Mouse (Mus musculus) MEL (cell line): ENCODE measurements around the gene Smc1a. TPM values are rescaled to one million over a fixed set of nuclear protein-coding genes. Genes with fewer than 3 reads are reported as not detected.
A peak's percentile ranks its signal among the peaks of the same experiment; 100 is the strongest.

Source experiments
- DNase-seq: peaks from one replicate; pipeline ENCODE4 v3.0.0; 2011; ENCODE audit warnings: low read depth, low spot score
- H3K27ac ChIP-seq: 2 replicates; pipeline ENCODE4 v1.5.1; 2012; ENCODE audit warnings: low read depth, mild to moderate bottlenecking, control low read depth, low read length, moderate library complexity; ENCODE audit not compliant: control insufficient read depth
- H3K27me3 ChIP-seq, 2 experiments: fragments of 150-350 bp in 1 of 2; sonication (generic) in 1 of 2; 2 replicates each; pipeline ENCODE4 v1.6.1; 2012; ENCODE audit warnings: low read length in 2 of 2, mild to moderate bottlenecking in 2 of 2, improper control_type of control experiment in 1 of 2, moderate library complexity in 1 of 2; ENCODE audit not compliant: insufficient read depth in 2 of 2, control insufficient read depth in 1 of 2
- H3K36me3 ChIP-seq, 2 experiments: 2 replicates each; pipeline ENCODE4 v1.6.1; 2012 to 2014; ENCODE audit warnings: low read length in 2 of 2, improper control_type of control experiment in 1 of 2, inconsistent platforms in 1 of 2, mild to moderate bottlenecking in 1 of 2; ENCODE audit not compliant: insufficient read depth in 2 of 2, control insufficient read depth in 1 of 2
- H3K4me1 ChIP-seq, 2 experiments: fragments of 150-350 bp in 1 of 2; sonication (generic) in 1 of 2; 2 replicates each; pipeline ENCODE4 v1.6.1; 2012; ENCODE audit warnings: low read length in 2 of 2, improper control_type of control experiment in 1 of 2, mild to moderate bottlenecking in 1 of 2; ENCODE audit not compliant: insufficient read depth in 2 of 2, control insufficient read depth in 1 of 2
- H3K4me3 ChIP-seq, 2 experiments: fragments of 150-350 bp in 1 of 2; sonication (generic) in 1 of 2; 2 replicates each; pipeline ENCODE4 v1.5.1; 2012; ENCODE audit warnings: low read depth in 2 of 2, low read length in 2 of 2, mild to moderate bottlenecking in 2 of 2, moderate library complexity in 2 of 2, control low read depth in 1 of 2, improper control_type of control experiment in 1 of 2; ENCODE audit not compliant: control insufficient read depth in 1 of 2, insufficient read depth in 1 of 2
- H3K79me2 ChIP-seq: 2 replicates; pipeline ENCODE4 v1.6.1; 2012; ENCODE audit warnings: mild to moderate bottlenecking, low read length, moderate library complexity; ENCODE audit not compliant: control insufficient read depth, poor library complexity, insufficient read depth
- H3K9ac ChIP-seq: 2 replicates; pipeline ENCODE4 v1.6.1; 2012; ENCODE audit warnings: low read depth, mild to moderate bottlenecking, control low read depth, low read length, moderate library complexity; ENCODE audit not compliant: control insufficient read depth, poor library complexity, severe bottlenecking
- H3K9me3 ChIP-seq: fragments of 150-350 bp; sonication (generic); replicated peaks from 2 replicates; pipeline ENCODE4 v1.6.1; 2012; ENCODE audit warnings: mild to moderate bottlenecking, low read length, improper control_type of control experiment, moderate library complexity; ENCODE audit not compliant: insufficient read depth
- BHLHE40 ChIP-seq: IDR thresholded peaks from 2 replicates; pipeline ENCODE4 v1.6.1; 2012; ENCODE audit warnings: low read depth, mild to moderate bottlenecking, inconsistent platforms, low read length, improper control_type of control experiment, borderline replicate concordance
- CTCF ChIP-seq, 3 experiments: IDR thresholded peaks in 2 of 3; conservative IDR thresholded peaks in 1 of 3; 2 replicates each; pipeline ENCODE4 v1.5.1; 2011 to 2012; ENCODE audit warnings: low read length in 3 of 3, low read depth in 2 of 3, mild to moderate bottlenecking in 2 of 3, improper control_type of control experiment in 1 of 3, inconsistent platforms in 1 of 3, mixed read lengths in 1 of 3, moderate library complexity in 1 of 3; ENCODE audit not compliant: control insufficient read depth in 1 of 3, insufficient read depth in 1 of 3, poor library complexity in 1 of 3, severe bottlenecking in 1 of 3
- ELF1 ChIP-seq: IDR thresholded peaks from 2 replicates; pipeline ENCODE4 v1.6.1; 2014; ENCODE audit warnings: low read depth, mild to moderate bottlenecking, inconsistent platforms, low read length, improper control_type of control experiment, moderate library complexity
- ETS1 ChIP-seq: IDR thresholded peaks from 2 replicates; pipeline ENCODE4 v1.6.1; 2012; ENCODE audit warnings: low read depth, mild to moderate bottlenecking, inconsistent platforms, low read length, improper control_type of control experiment, moderate library complexity
- GABPA ChIP-seq: IDR thresholded peaks from 2 replicates; pipeline ENCODE4 v1.6.1; 2012; ENCODE audit warnings: low read depth, mild to moderate bottlenecking, inconsistent platforms, low read length, improper control_type of control experiment, moderate library complexity
- GATA1 ChIP-seq: IDR thresholded peaks from 2 replicates; pipeline ENCODE4 v1.6.1; 2011; ENCODE audit warnings: low read depth, low read length, improper control_type of control experiment
- KAT2A ChIP-seq: conservative IDR thresholded peaks from 2 replicates; pipeline ENCODE4 v1.6.1; 2012; ENCODE audit warnings: low read depth, low read length, improper control_type of control experiment, inconsistent platforms
- MAFK ChIP-seq: IDR thresholded peaks from 2 replicates; pipeline ENCODE4 v1.6.1; 2011; ENCODE audit warnings: low read depth, mild to moderate bottlenecking, low read length, improper control_type of control experiment, borderline replicate concordance
- MAZ ChIP-seq: IDR thresholded peaks from 2 replicates; pipeline ENCODE4 v1.6.1; 2012; ENCODE audit warnings: low read depth, mild to moderate bottlenecking, inconsistent platforms, low read length, improper control_type of control experiment
- MEF2A ChIP-seq: IDR thresholded peaks from 2 replicates; pipeline ENCODE4 v1.6.1; 2014; ENCODE audit warnings: low read depth, mild to moderate bottlenecking, inconsistent platforms, low read length, improper control_type of control experiment; ENCODE audit not compliant: poor library complexity, insufficient replicate concordance, severe bottlenecking; ENCODE audit errors: extremely low read depth
- MXI1 ChIP-seq: IDR thresholded peaks from 2 replicates; pipeline ENCODE4 v1.6.1; 2011; ENCODE audit warnings: mild to moderate bottlenecking, low read depth, low read length, improper control_type of control experiment
- MYC ChIP-seq: IDR thresholded peaks from 2 replicates; pipeline ENCODE4 v1.6.1; 2011; ENCODE audit warnings: low read depth, mild to moderate bottlenecking, low read length, improper control_type of control experiment, moderate library complexity
- POLR2A ChIP-seq, 2 experiments: IDR thresholded peaks; 2 replicates each; pipeline ENCODE4 v1.6.1; 2011 to 2012; ENCODE audit warnings: low read length in 2 of 2, mild to moderate bottlenecking in 2 of 2, control low read depth in 1 of 2, improper control_type of control experiment in 1 of 2, low read depth in 1 of 2, moderate library complexity in 1 of 2; ENCODE audit not compliant: control insufficient read depth in 1 of 2, insufficient read depth in 1 of 2, poor library complexity in 1 of 2
- POLR2AphosphoS2 ChIP-seq: IDR thresholded peaks from 2 replicates; pipeline ENCODE4 v1.6.1; 2011; ENCODE audit warnings: low read length, improper control_type of control experiment
- POLR2AphosphoS5 ChIP-seq: IDR thresholded peaks from 2 replicates; pipeline ENCODE4 v1.6.1; 2012; ENCODE audit warnings: low read depth, borderline replicate concordance, mild to moderate bottlenecking, inconsistent platforms, low read length, moderate library complexity, mixed read lengths
- RAD21 ChIP-seq: IDR thresholded peaks from 2 replicates; pipeline ENCODE4 v1.6.1; 2011; ENCODE audit warnings: mild to moderate bottlenecking, low read depth, low read length, improper control_type of control experiment
- RCOR1 ChIP-seq: IDR thresholded peaks from 2 replicates; pipeline ENCODE4 v1.6.1; 2012; ENCODE audit warnings: low read depth, mild to moderate bottlenecking, inconsistent platforms, low read length, improper control_type of control experiment
- SIN3A ChIP-seq: IDR thresholded peaks from 2 replicates; pipeline ENCODE4 v1.6.1; 2012; ENCODE audit warnings: low read length, improper control_type of control experiment, inconsistent platforms
- TBP ChIP-seq: IDR thresholded peaks from 2 replicates; pipeline ENCODE4 v1.8.0; 2011; ENCODE audit warnings: low read depth, low read length, improper control_type of control experiment
- USF2 ChIP-seq, 2 experiments: IDR thresholded peaks; 2 replicates each; pipeline ENCODE4 v1.6.1; 2011 to 2012; ENCODE audit warnings: improper control_type of control experiment in 2 of 2, low read length in 2 of 2, borderline replicate concordance in 1 of 2, inconsistent platforms in 1 of 2, low read depth in 1 of 2, mild to moderate bottlenecking in 1 of 2; ENCODE audit not compliant: insufficient read depth in 1 of 2
- ZC3H11A ChIP-seq: IDR thresholded peaks from 2 replicates; pipeline ENCODE4 v1.6.1; 2012; ENCODE audit warnings: low read depth, mild to moderate bottlenecking, inconsistent platforms, low read length, improper control_type of control experiment
- polyA plus RNA-seq, 2 experiments: library from polyadenylated mRNA; stranded (reverse) in 1 of 2; unstranded in 1 of 2; fragments of >175 nt in 1 of 2; fragments of >200 nt in 1 of 2; gene quantifications; 2 replicates each; pipeline versions ENCODE4 v1.2.1 to v1.2.4; 2012; ENCODE audit warnings: low replicate concordance in 2 of 2, low read depth in 1 of 2; ENCODE audit not compliant: insufficient read length in 2 of 2, insufficient read depth in 1 of 2, missing spikeins in 1 of 2
- total RNA-seq: library from RNA; depleted of rRNA; stranded (reverse); fragments of 300-350 nt; gene quantifications from 2 replicates; pipeline ENCODE4 v1.2.3, GENCODE M21; 2012

Gene Smc1a
- total and polyA plus RNA-seq, 3 experiments: 84.7 to 188 (median 174) TPM

- peak; percentile 93 for TF ChIP-seq MAZ
- TF ChIP-seq POLR2AphosphoS2: no peak
- no peak for TF ChIP-seq ELF1
- TF ChIP-seq USF2 (IDR thresholded peaks at IDR 0.05; ENCODE audit: borderline replicate concordance in 1 of 2, insufficient read depth in 1 of 2, low read depth in 1 of 2, low read length in 2 of 2): no peak
- TF ChIP-seq MAFK: no peak
- TF ChIP-seq GABPA: no peak
- no peak for TF ChIP-seq KAT2A
- TF ChIP-seq POLR2A (IDR thresholded peaks at IDR 0.05; ENCODE audit: control insufficient read depth in 1 of 2, insufficient read depth in 1 of 2, low read depth in 1 of 2, low read length in 2 of 2, poor library complexity in 1 of 2): no peak
- no peak for TF ChIP-seq POLR2AphosphoS5
- TF ChIP-seq ZC3H11A: no peak
- TF ChIP-seq CTCF (IDR thresholded peaks at IDR 0.05 in 2 of 3, conservative IDR thresholded peaks at IDR 0.05 in 1 of 3; ENCODE audit: control insufficient read depth in 1 of 3, insufficient read depth in 1 of 3, low read depth in 2 of 3, low read length in 3 of 3, poor library complexity in 1 of 3, severe bottlenecking in 1 of 3): no peak
- TF ChIP-seq MEF2A: no peak
- peak; percentile 29; the same call in 1 of the 2 replicates for TF ChIP-seq GATA1
- no peak for TF ChIP-seq RAD21
- peak; percentile 58; the same call in 1 of the 2 replicates for TF ChIP-seq ETS1
- TF ChIP-seq MYC: 0 out of 2 replicates have a peak, but pooled peaks have one; percentile 33
Observed at GRCm38 (mm10) chrX:152052546-152052945, 36.3 kb downstream of the Smc1a start (continued).

GRCm38 (mm10) chrX:152054094-152054493 lies 37.9 kb downstream of the Smc1a start:
- Histone ChIP-seq H3K79me2 (no peaks in the 10 kb centered on the region), H3K27me3 (no peaks in the 10 kb centered on the region), H3K9me3 (no peaks in the 10 kb centered on the region), H3K4me1 (peaks cover 5 to 8% of the 10 kb centered on the region in 2 experiments; a peak in 3 of 4 replicates), H3K4me3 (no peak overlapping the region), H3K36me3 (peaks cover 30 to 50% of the 10 kb centered on the region in 2 experiments), H3K27ac (no peak overlapping the region), H3K9ac (no peak overlapping the region)
- peak; percentile 65 for DNase-seq
- TF ChIP-seq TBP: peak; percentile 55
- TF ChIP-seq SIN3A: no peak
- no peak for TF ChIP-seq BHLHE40
- TF ChIP-seq MAZ: no peak

- no peak for TF ChIP-seq KAT2A
- no peak for TF ChIP-seq MXI1
- no peak for TF ChIP-seq USF2 (IDR thresholded peaks at IDR 0.05; ENCODE audit: borderline replicate concordance in 1 of 2, insufficient read depth in 1 of 2, low read depth in 1 of 2, low read length in 2 of 2)
- TF ChIP-seq RCOR1: no peak
- TF ChIP-seq, all 39 proteins: peak for 0
- Histone ChIP-seq H3K27me3 (no peaks in the 10 kb centered on the region), H3K27ac (no peak overlapping the region), H3K79me2 (no peaks in the 10 kb centered on the region), H3K4me1 (peaks cover 2 to 7% of the 10 kb centered on the region in 2 experiments; a peak in 3 of 4 replicates), H3K9ac (no peak overlapping the region), H3K9me3 (no peaks in the 10 kb centered on the region), H3K4me3 (no peak overlapping the region), H3K36me3 (peaks cover 6 to 10% of the 10 kb centered on the region in 2 experiments; a peak in 3 of 4 replicates)
- no peak for DNase-seq
Observed at GRCm38 (mm10) chrX:152065674-152066073, 49.4 kb downstream of the Smc1a start.
